Mouse (Mus musculus) CH12.LX (cell line): Measurements from ENCODE around the gene Mgll. TPM values are rescaled to one million over a fixed set of nuclear protein-coding genes. Genes with fewer than 3 reads are reported as not detected.

ENCODE experiments used
- DNase-seq: peaks from one replicate; pipeline ENCODE4 v3.0.0-alpha.2; 2013; ENCODE audit errors: extremely low read depth
- H3K27ac ChIP-seq: 2 replicates; pipeline ENCODE4 v1.5.1; 2012; ENCODE audit warnings: low read depth, mild to moderate bottlenecking, control low read depth, moderate library complexity; ENCODE audit not compliant: insufficient read depth
- H3K27me3 ChIP-seq: replicated peaks from 2 replicates; pipeline ENCODE3; 2012; ENCODE audit warnings: inconsistent platforms
- H3K36me3 ChIP-seq, 2 experiments: replicated peaks in 1 of 2; 2 replicates each; pipeline versions ENCODE3 to v1.6.1; 2012; ENCODE audit warnings: inconsistent platforms in 1 of 2, low read length in 1 of 2, mild to moderate bottlenecking in 1 of 2, mixed read lengths in 1 of 2, moderate library complexity in 1 of 2; ENCODE audit not compliant: control insufficient read depth in 1 of 2, insufficient read depth in 1 of 2
- H3K4me1 ChIP-seq, 2 experiments: 2 replicates each; pipeline ENCODE4 v1.6.1; 2012; ENCODE audit warnings: inconsistent platforms in 1 of 2, moderate library complexity in 1 of 2; ENCODE audit not compliant: insufficient read depth in 2 of 2, control insufficient read depth in 1 of 2
- H3K4me2 ChIP-seq: 2 replicates; pipeline ENCODE4 v1.6.1; 2012; ENCODE audit warnings: low read depth, mild to moderate bottlenecking, control low read depth; ENCODE audit not compliant: poor library complexity, insufficient read depth, severe bottlenecking
- H3K4me3 ChIP-seq, 3 experiments: fragments of 150-350 bp in 1 of 3; sonication (generic) in 1 of 3; replicated peaks in 1 of 3; 2 replicates each; pipeline versions ENCODE3 to v1.5.1; 2011 to 2012; ENCODE audit warnings: low read depth in 2 of 3, low read length in 2 of 3, mild to moderate bottlenecking in 2 of 3, moderate library complexity in 2 of 3, control low read depth in 1 of 3, improper control_type of control experiment in 1 of 3, inconsistent platforms in 1 of 3, mixed read lengths in 1 of 3; ENCODE audit not compliant: poor library complexity in 1 of 3
- H3K79me2 ChIP-seq: replicated peaks from 2 replicates; pipeline ENCODE4 v1.6.1; 2012; ENCODE audit warnings: mild to moderate bottlenecking, moderate library complexity; ENCODE audit not compliant: control insufficient read depth, poor library complexity, insufficient read depth, severe bottlenecking; ENCODE audit errors: extremely low read depth
- H3K9ac ChIP-seq: 2 replicates; pipeline ENCODE4 v1.6.1; 2012; ENCODE audit warnings: low read depth, mild to moderate bottlenecking, control low read depth, moderate library complexity; ENCODE audit not compliant: insufficient read depth
- H3K9me3 ChIP-seq: replicated peaks from 2 replicates; pipeline ENCODE3; 2012; ENCODE audit warnings: low read length, inconsistent platforms, mixed read lengths
- BHLHE40 ChIP-seq: IDR thresholded peaks from 2 replicates; pipeline ENCODE4 v1.6.1; 2011; ENCODE audit warnings: mild to moderate bottlenecking, low read depth, low read length, improper control_type of control experiment
- CHD2 ChIP-seq: IDR thresholded peaks from 2 replicates; pipeline ENCODE4 v1.6.1; 2011; ENCODE audit warnings: low read length, improper control_type of control experiment
- CTCF ChIP-seq, 2 experiments: IDR thresholded peaks in 1 of 2; conservative IDR thresholded peaks in 1 of 2; 2 replicates each; pipeline ENCODE4 v1.5.1; 2011 to 2012; ENCODE audit warnings: low read depth in 2 of 2, low read length in 2 of 2, improper control_type of control experiment in 1 of 2, inconsistent platforms in 1 of 2, mild to moderate bottlenecking in 1 of 2, moderate library complexity in 1 of 2
- ETS1 ChIP-seq: conservative IDR thresholded peaks from 2 replicates; pipeline ENCODE4 v1.6.1; 2012; ENCODE audit warnings: low read depth, mild to moderate bottlenecking, inconsistent platforms, low read length, improper control_type of control experiment, moderate library complexity
- GABPA ChIP-seq: IDR thresholded peaks from 2 replicates; pipeline ENCODE4 v1.6.1; 2012; ENCODE audit warnings: low read depth, low read length, improper control_type of control experiment, inconsistent platforms; ENCODE audit not compliant: insufficient replicate concordance
- HCFC1 ChIP-seq: IDR thresholded peaks from 2 replicates; pipeline ENCODE4 v1.6.1; 2012; ENCODE audit warnings: low read depth, mild to moderate bottlenecking, inconsistent platforms, low read length, improper control_type of control experiment
- IRF4 ChIP-seq: IDR thresholded peaks from 2 replicates; pipeline ENCODE4 v1.6.1; 2014; ENCODE audit warnings: low read depth, mild to moderate bottlenecking, inconsistent platforms, low read length, improper control_type of control experiment
- KAT2A ChIP-seq: IDR thresholded peaks from 2 replicates; pipeline ENCODE4 v1.6.1; 2012; ENCODE audit warnings: low read length, improper control_type of control experiment, inconsistent platforms; ENCODE audit not compliant: insufficient replicate concordance
- MAZ ChIP-seq: IDR thresholded peaks from 2 replicates; pipeline ENCODE4 v1.6.1; 2012; ENCODE audit warnings: low read depth, mild to moderate bottlenecking, inconsistent platforms, low read length, improper control_type of control experiment, moderate library complexity
- MEF2A ChIP-seq: IDR thresholded peaks from 2 replicates; pipeline ENCODE4 v1.6.1; 2014; ENCODE audit warnings: low read depth, mild to moderate bottlenecking, inconsistent platforms, low read length, improper control_type of control experiment, borderline replicate concordance
- MXI1 ChIP-seq: IDR thresholded peaks from 2 replicates; pipeline ENCODE4 v1.6.1; 2011; ENCODE audit warnings: mild to moderate bottlenecking, low read depth, low read length, improper control_type of control experiment
- MYC ChIP-seq: IDR thresholded peaks from 2 replicates; pipeline ENCODE4 v1.6.1; 2011; ENCODE audit warnings: low read depth, mild to moderate bottlenecking, improper control_type of control experiment, low read length
- NELFE ChIP-seq: IDR thresholded peaks from 2 replicates; pipeline ENCODE4 v1.6.1; 2011; ENCODE audit warnings: low read depth, low read length, improper control_type of control experiment
- PAX5 ChIP-seq: IDR thresholded peaks from 2 replicates; pipeline ENCODE4 v1.6.1; 2012; ENCODE audit warnings: low read length, inconsistent platforms, mixed read lengths
- POLR2A ChIP-seq: IDR thresholded peaks from 2 replicates; pipeline ENCODE4 v1.6.1; 2011; ENCODE audit warnings: low read depth, mild to moderate bottlenecking, improper control_type of control experiment, low read length
- RCOR1 ChIP-seq: conservative IDR thresholded peaks from 2 replicates; pipeline ENCODE4 v1.6.1; 2012; ENCODE audit warnings: low read depth, mild to moderate bottlenecking, inconsistent platforms, low read length, improper control_type of control experiment
- SIN3A ChIP-seq: IDR thresholded peaks from 2 replicates; pipeline ENCODE4 v1.6.1; 2012; ENCODE audit warnings: low read length, improper control_type of control experiment, inconsistent platforms
- TBP ChIP-seq: conservative IDR thresholded peaks from 2 replicates; pipeline ENCODE4 v1.6.1; 2011; ENCODE audit warnings: low read depth, low read length, improper control_type of control experiment
- ZNF384 ChIP-seq: IDR thresholded peaks from 2 replicates; pipeline ENCODE4 v1.6.1; 2012; ENCODE audit warnings: low read depth, low read length, improper control_type of control experiment, inconsistent platforms
- dilution Hi-C: fragments of 300-500 bp; cut with MboI; formaldehyde crosslinking; loops from 2 replicates; pipeline ENCODE4 v1.14.3; 2020; ENCODE audit warnings: low sequenced_read_pairs; ENCODE audit not compliant: extremely low pct_unique_long_range_greater_than_20kb, extremely low pct_ligation_motif_present
- in situ Hi-C: fragments of 300-500 bp; cut with MboI; formaldehyde crosslinking; loops from 3 replicates; pipeline ENCODE4 v1.14.3; 2019; ENCODE audit warnings: low sequenced_read_pairs, low pct_ligation_motif_present, low pct_unique_long_range_greater_than_20kb, mixed read lengths
- polyA plus RNA-seq: library from polyadenylated mRNA; unstranded; fragments of >175 nt; gene quantifications from 2 replicates; pipeline ENCODE4 v1.2.1, GENCODE M21; 2012; ENCODE audit warnings: low read depth; ENCODE audit not compliant: insufficient read length
- total RNA-seq, 2 experiments: library from RNA; depleted of rRNA; stranded (reverse); fragments of 300-350 nt in 1 of 2; fragments of >200 nt in 1 of 2; gene quantifications; 2 replicates each; pipeline ENCODE4 v1.2.3; 2012 to 2014

Gene Mgll
- total and polyA plus RNA-seq, 3 experiments, result 60.8 to 81.1 (median 76.5) TPM

DNA sequence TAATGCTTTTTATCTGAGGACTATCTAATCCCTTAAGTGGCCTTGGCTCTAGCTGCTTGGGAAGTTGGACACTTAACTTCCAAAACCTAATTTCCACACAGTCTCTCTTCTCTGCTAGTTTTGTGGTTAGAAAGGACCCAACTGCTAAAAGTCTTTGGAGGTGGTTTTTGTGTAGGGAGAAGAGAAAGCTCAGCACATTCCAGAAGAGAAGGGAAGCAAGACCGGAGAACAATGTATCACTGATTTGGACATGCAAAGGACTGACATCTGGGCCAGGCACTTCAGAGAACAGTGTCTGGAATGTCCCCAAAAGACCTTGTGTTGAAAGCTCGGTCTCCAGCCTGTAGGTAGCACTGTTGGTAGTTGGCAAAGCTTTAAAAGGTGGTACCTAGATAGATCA is 46.5 kb upstream of the Mgll start:
- H3K4me1 ChIP-seq, result peaks cover 14 to 38% of the 10 kb centered on the region in 2 experiments
- dilution Hi-C loops, result no loop called here
- peak overlapping the region; percentile 88; the same call in 1 of the 2 replicates for H3K27ac ChIP-seq
- DNase-seq, result no peak
- TF ChIP-seq NELFE (no peak), CTCF (conservative IDR thresholded peaks at IDR 0.05 in 1 of 2, IDR thresholded peaks at IDR 0.05 in 1 of 2; ENCODE audit: low read depth in 2 of 2, low read length in 2 of 2) (peak in 1 of 2 experiments; percentile 26; a peak in 2 of 4 replicates), MEF2A (no peak), IRF4 (no peak), SIN3A (peak; percentile 6; the same call in 1 of the 2 replicates), MXI1 (no peak)
- H3K36me3 ChIP-seq, result no peaks in the 10 kb centered on the region
- no peak overlapping the region for H3K4me3 ChIP-seq
- no peaks in the 10 kb centered on the region for H3K79me2 ChIP-seq
- H3K9ac ChIP-seq, result peak overlapping the region; percentile 79
- in situ Hi-C loops, result no loop called here
- H3K4me2 ChIP-seq, result peak overlapping the region; percentile 34; the same call in 1 of the 2 replicates
- H3K9me3 ChIP-seq, result no peaks in the 10 kb centered on the region
- no peaks in the 10 kb centered on the region for H3K27me3 ChIP-seq

DNA sequence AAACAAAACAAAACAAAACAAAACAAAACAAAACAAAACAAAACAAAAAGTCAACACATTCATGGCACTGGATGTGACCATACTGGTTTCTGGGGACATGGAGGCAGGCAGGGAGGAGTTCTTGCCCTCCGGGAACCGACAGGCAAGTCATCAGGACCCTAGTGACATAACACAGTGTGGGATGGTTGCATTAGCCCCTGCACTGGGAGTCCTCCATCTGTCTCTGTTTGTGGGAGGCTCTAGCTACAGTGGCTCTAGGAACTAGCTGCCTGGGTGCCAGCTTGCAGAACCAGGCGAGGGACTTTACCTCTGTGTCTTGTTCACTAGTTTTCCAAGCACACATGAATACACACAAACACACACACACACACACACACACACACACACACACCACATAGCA is 43.2 kb upstream of the Mgll start:
- H3K4me2 ChIP-seq, result no peak overlapping the region
- in situ Hi-C loops, result no loop called here
- no peak overlapping the region for H3K27ac ChIP-seq
- H3K9ac ChIP-seq, result no peak overlapping the region
- DNase-seq, result no peak
- no peak overlapping the region for H3K4me3 ChIP-seq
- H3K79me2 ChIP-seq, result no peaks in the 10 kb centered on the region
- dilution Hi-C loops, result no loop called here
- no peaks in the 10 kb centered on the region for H3K9me3 ChIP-seq
- peaks cover 12 to 35% of the 10 kb centered on the region in 2 experiments for H3K4me1 ChIP-seq
- no peak for TF ChIP-seq HCFC1
- no peak for TF ChIP-seq MAZ
- no peak for TF ChIP-seq ZNF384
- no peak for TF ChIP-seq RCOR1
- no peak for TF ChIP-seq ETS1
- no peak for TF ChIP-seq PAX5
- TF ChIP-seq BHLHE40, result no peak
- no peak for TF ChIP-seq KAT2A
- TF ChIP-seq POLR2A, result no peak
- TF ChIP-seq TBP, result no peak
- TF ChIP-seq MYC, result no peak
- no peak for TF ChIP-seq NELFE
- TF ChIP-seq CHD2, result no peak
- TF ChIP-seq GABPA, result no peak
- no peaks in the 10 kb centered on the region for H3K27me3 ChIP-seq
- H3K36me3 ChIP-seq, result no peaks in the 10 kb centered on the region
